ENCODE assay signal across 13 mouse cellular contexts in the genomic region with DNA sequence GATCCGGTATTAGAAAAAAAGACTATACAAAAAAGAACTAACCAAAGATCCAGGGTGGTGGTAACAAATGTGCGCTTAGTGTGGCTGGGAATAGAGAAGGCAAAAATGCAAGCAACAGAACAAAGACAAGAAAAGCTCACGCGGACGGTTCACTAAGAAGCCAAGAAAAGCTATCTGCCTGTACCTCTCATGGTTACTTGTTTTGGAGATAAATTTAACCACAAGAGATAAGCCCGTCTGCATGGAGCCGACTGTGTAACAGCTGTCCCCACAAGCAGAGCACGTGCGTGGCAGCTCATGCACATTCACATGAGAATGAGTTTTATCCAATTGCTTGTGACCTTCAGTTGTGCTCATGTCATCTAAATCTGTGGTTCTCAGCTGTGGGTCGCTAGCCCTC. TPM values are rescaled to one million over a fixed set of nuclear protein-coding genes. Genes with fewer than 3 reads are reported as not detected.
DNase-seq lines count a peak whose midpoint lies in the region; ATAC-seq lines count a peak whose summit lies in the region.
"Had no signal": no experiment of that assay in that cellular context is flagged by ENCODE, and none has a peak within 500 bp of the region (broad histone marks: within the 10 kb centered on the region; RNA-seq: fewer than 3 reads in every experiment).

No protein-coding gene starts in this region.

- no peaks in the 10 kb centered on the region for H3K27me3 ChIP-seq in heart, embryonic 14.5 days (ENCODE audit: control insufficient read depth, insufficient read depth, low read length)
- no peaks in the 10 kb centered on the region for H3K27me3 ChIP-seq in megakaryocyte, embryonic 14.5 days (replicated peaks)
- H3K27me3 ChIP-seq in midbrain, embryonic 16.5 days (ENCODE audit: control insufficient read depth, insufficient read depth, low read depth, low read length): no peaks in the 10 kb centered on the region
- H3K27me3 ChIP-seq: embryonic facial prominence, embryonic 13.5 days; neural tube, embryonic 12.5 days had no signal

- H3K4me2 ChIP-seq in heart, embryonic 14.5 days (ENCODE audit: low read length): peak overlapping the region; percentile 42
- no peak overlapping the region for H3K4me2 ChIP-seq in midbrain, embryonic 16.5 days (ENCODE audit: low read length)
- H3K4me2 ChIP-seq: embryonic facial prominence, embryonic 13.5 days; neural tube, embryonic 12.5 days had no signal

- 0 out of 2 replicates have a peak, but pooled peaks have one; percentile 54 for ATAC-seq in heart, embryonic 14.5 days (ENCODE audit: insufficient number of reproducible peaks, insufficient read depth, low FRiP score, low read depth)
- ATAC-seq in midbrain, embryonic 16.5 days: no peak
- ATAC-seq: activated CD4-positive, CD25-positive, alpha-beta regulatory T cell, adult 4 months had no signal

- H3K9ac ChIP-seq in heart, embryonic 14.5 days (ENCODE audit: low read length): no peak overlapping the region
- H3K9ac ChIP-seq in midbrain, embryonic 16.5 days (ENCODE audit: low read depth, low read length): no peak overlapping the region
- H3K9ac ChIP-seq: embryonic facial prominence, embryonic 13.5 days; neural tube, embryonic 12.5 days had no signal

- H3K4me1 ChIP-seq in heart, embryonic 14.5 days (ENCODE audit: control insufficient read depth in 2 of 2, insufficient read depth in 2 of 2, low read length in 2 of 2): peaks cover 4 to 12% of the 10 kb centered on the region in 2 experiments; a peak in 3 of 4 replicates
- peaks cover 24% of the 10 kb centered on the region for H3K4me1 ChIP-seq in megakaryocyte, embryonic 14.5 days
- no peaks in the 10 kb centered on the region for H3K4me1 ChIP-seq in midbrain, embryonic 16.5 days (ENCODE audit: control insufficient read depth, insufficient read depth, low read length)
- H3K4me1 ChIP-seq: embryonic facial prominence, embryonic 13.5 days; neural tube, embryonic 12.5 days had no signal

- no peaks in the 10 kb centered on the region for H3K9me3 ChIP-seq in heart, embryonic 14.5 days (ENCODE audit: control insufficient read depth, low read length)
- H3K9me3 ChIP-seq in megakaryocyte, embryonic 14.5 days: no peaks in the 10 kb centered on the region
- no peaks in the 10 kb centered on the region for H3K9me3 ChIP-seq in midbrain, embryonic 16.5 days (replicated peaks; ENCODE audit: control insufficient read depth, low read length, poor library complexity, severe bottlenecking)
- H3K9me3 ChIP-seq: embryonic facial prominence, embryonic 13.5 days; neural tube, embryonic 12.5 days had no signal

- DNase-seq in adrenal gland, adult 2 months: peak; percentile 14
- no peak for DNase-seq in adrenal gland, postnatal 4 days (ENCODE audit: low spot score in 2 of 2)
- DNase-seq in R1 (ENCODE audit: low read depth, low spot score): peak; percentile 33
- DNase-seq in frontal cortex, postnatal 36 days (ENCODE audit: low spot score in 2 of 2): no peak
- DNase-seq in urinary bladder, postnatal 25 days (ENCODE audit: low spot score): no peak
- DNase-seq: cerebellum, adult 11-12 months had no signal

- peak overlapping the region; percentile 43 to 60; a peak in 3 of 4 replicates for H3K27ac ChIP-seq in heart, embryonic 14.5 days (replicated peaks in 1 of 2; ENCODE audit: control insufficient read depth in 1 of 2, insufficient read depth in 1 of 2, low read depth in 2 of 2, low read length in 2 of 2)
- no peak overlapping the region for H3K27ac ChIP-seq in midbrain, embryonic 16.5 days (ENCODE audit: low read length)
- H3K27ac ChIP-seq: embryonic facial prominence, embryonic 13.5 days; macrophage; neural tube, embryonic 12.5 days had no signal

- WGBS in heart, embryonic 14.5 days: 16% methylated on average over 10 of the region's 10 CpGs
- 83% methylated on average over 10 of the region's 10 CpGs for WGBS in midbrain, embryonic 16.5 days

- H3K4me3 ChIP-seq in heart, embryonic 14.5 days (ENCODE audit: control insufficient read depth in 1 of 2, insufficient read depth in 1 of 2, low read depth in 1 of 2, low read length in 2 of 2): no peak overlapping the region
- H3K4me3 ChIP-seq in megakaryocyte, embryonic 14.5 days (replicated peaks): peak overlapping the region; percentile 56
- no peak overlapping the region for H3K4me3 ChIP-seq in midbrain, embryonic 16.5 days (ENCODE audit: low read depth, low read length)
- H3K4me3 ChIP-seq: embryonic facial prominence, embryonic 13.5 days; neural tube, embryonic 12.5 days had no signal

- H3K36me3 ChIP-seq in heart, embryonic 14.5 days (ENCODE audit: control insufficient read depth, insufficient read depth, low read length): peaks cover 27% of the 10 kb centered on the region
- H3K36me3 ChIP-seq in megakaryocyte, embryonic 14.5 days (replicated peaks; ENCODE audit: low read length): peaks cover 70% of the 10 kb centered on the region
- H3K36me3 ChIP-seq in midbrain, embryonic 16.5 days (ENCODE audit: control insufficient read depth, insufficient read depth, low read length): no peaks in the 10 kb centered on the region
- H3K36me3 ChIP-seq: neural tube, embryonic 12.5 days had no signal

RNA-seq across cellular contexts. Expression of gene Polr3g, which starts 20.3 kb away (rescaled TPM):
- total RNA-seq in adrenal gland, adult 2 months (2021): 1 to 10 TPM; 4.5 to 6.6 TPM
- polyA plus RNA-seq in adrenal gland, adult 2 months (2012; rRNA removed): 1.4 TPM in 2 replicates
- 1 to 10 TPM; 5.6 to 9.1 TPM for total RNA-seq in adrenal gland, postnatal 4 days (2021)
- 15.8 and 16.9 TPM in 2 replicates for polyA plus RNA-seq in heart, embryonic 14.5 days (2014; fragmentation: Nextera tagmentation; extraction: Ambion mirVana)
- 1.4 TPM in 1 of 2 replicates, not detected in the other for polyA plus RNA-seq in megakaryocyte, embryonic 14.5 days (2012; ENCODE audit: insufficient read depth, low replicate concordance)
- polyA plus RNA-seq in midbrain, embryonic 16.5 days (2015; fragmentation: Nextera tagmentation; extraction: Ambion mirVana): 3.3 and 3.8 TPM in 2 replicates

RNA-seq across cellular contexts. Expression of gene Mblac2, which starts 20.7 kb away (rescaled TPM):
- 10 to 100 TPM; 10.6 to 12.4 TPM for total RNA-seq in adrenal gland, adult 2 months (2021)
- 5.6 and 5.7 TPM in 2 replicates for polyA plus RNA-seq in adrenal gland, adult 2 months (2012; rRNA removed)
- 10 to 100 TPM in 1 of 2 experiments, 1 to 10 TPM in 1; 9.7 to 10.4 TPM for total RNA-seq in adrenal gland, postnatal 4 days (2021)
- 8.4 and 10.3 TPM in 2 replicates for polyA plus RNA-seq in heart, embryonic 14.5 days (2014; fragmentation: Nextera tagmentation; extraction: Ambion mirVana)
- 1.5 and 2.7 TPM in 2 replicates for polyA plus RNA-seq in megakaryocyte, embryonic 14.5 days (2012; ENCODE audit: insufficient read depth, low replicate concordance)
- 41.3 and 55.4 TPM in 2 replicates for polyA plus RNA-seq in midbrain, embryonic 16.5 days (2015; fragmentation: Nextera tagmentation; extraction: Ambion mirVana)

RNA-seq across cellular contexts. Expression of gene Lysmd3, which starts 33.0 kb away (rescaled TPM):
- 10 to 100 TPM; 21.3 to 23.4 TPM for total RNA-seq in adrenal gland, adult 2 months (2021)
- 1.7 and 2.5 TPM in 2 replicates for polyA plus RNA-seq in adrenal gland, adult 2 months (2012; rRNA removed)
- total RNA-seq in adrenal gland, postnatal 4 days (2021): 10 to 100 TPM; 23.6 to 24.9 TPM
- polyA plus RNA-seq in heart, embryonic 14.5 days (2014; fragmentation: Nextera tagmentation; extraction: Ambion mirVana): 24.9 and 25.9 TPM in 2 replicates
- polyA plus RNA-seq in megakaryocyte, embryonic 14.5 days (2012; ENCODE audit: insufficient read depth, low replicate concordance): 0.49 TPM in 1 of 2 replicates, not detected in the other
- 16.0 and 20.1 TPM in 2 replicates for polyA plus RNA-seq in midbrain, embryonic 16.5 days (2015; fragmentation: Nextera tagmentation; extraction: Ambion mirVana)

RNA-seq across cellular contexts. Expression of gene Adgrv1, which starts 57.5 kb away (rescaled TPM):
- 1 to 10 TPM; 1.2 to 2.0 TPM for total RNA-seq in adrenal gland, adult 2 months (2021)
- polyA plus RNA-seq in adrenal gland, adult 2 months (2012; rRNA removed): 0.58 and 0.79 TPM in 2 replicates
- total RNA-seq in adrenal gland, postnatal 4 days (2021): 1 to 10 TPM; 2.1 to 3.2 TPM
- polyA plus RNA-seq in heart, embryonic 14.5 days (2014; fragmentation: Nextera tagmentation; extraction: Ambion mirVana): 0.86 and 1.2 TPM in 2 replicates
- polyA plus RNA-seq in megakaryocyte, embryonic 14.5 days (2012; ENCODE audit: insufficient read depth, low replicate concordance): not detected in 2 replicates
- 6.6 and 13.0 TPM in 2 replicates for polyA plus RNA-seq in midbrain, embryonic 16.5 days (2015; fragmentation: Nextera tagmentation; extraction: Ambion mirVana)
- polyA plus RNA-seq: macrophage had no signal

Comparison
In these comparisons a context has a peak if more than half of its experiments do, and no peak if none do; other contexts are left out.
1. DNase-seq: peak in adrenal gland, adult 2 months (single experiment) and R1 (single experiment); none in adrenal gland, postnatal 4 days (0 of 2), frontal cortex, postnatal 36 days (0 of 2) and urinary bladder, postnatal 25 days (single experiment).